Mouse (Mus musculus): ENCODE data around the gene Samd4.
"Not testable (repeated sequence)": the region's sequence is repeated elsewhere in the genome, so short reads cannot be mapped to it uniquely, and the experiment has no call there.

The Samd4 gene

DNA sequence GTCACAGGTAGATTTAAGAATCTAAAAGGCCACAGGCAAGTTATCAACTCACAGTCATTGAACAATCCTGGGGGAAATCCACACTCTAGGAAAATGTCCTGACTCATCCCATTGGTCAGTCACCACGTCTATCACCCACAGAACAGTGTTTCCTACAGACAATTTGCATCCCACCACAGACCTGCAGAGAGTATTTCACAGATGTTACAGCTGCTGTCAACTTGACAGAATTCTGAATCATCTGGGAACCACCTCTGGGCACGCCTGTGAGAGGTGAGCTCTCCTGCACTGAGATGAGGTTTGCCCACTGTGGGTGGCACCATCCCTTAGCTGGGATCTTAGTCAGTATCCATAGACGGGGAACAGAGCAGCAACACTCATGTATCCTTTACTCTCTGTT, 224.8 kb downstream of the Samd4 start:
- DNase-seq (ENCODE audit: low spot score): no peak

DNA sequence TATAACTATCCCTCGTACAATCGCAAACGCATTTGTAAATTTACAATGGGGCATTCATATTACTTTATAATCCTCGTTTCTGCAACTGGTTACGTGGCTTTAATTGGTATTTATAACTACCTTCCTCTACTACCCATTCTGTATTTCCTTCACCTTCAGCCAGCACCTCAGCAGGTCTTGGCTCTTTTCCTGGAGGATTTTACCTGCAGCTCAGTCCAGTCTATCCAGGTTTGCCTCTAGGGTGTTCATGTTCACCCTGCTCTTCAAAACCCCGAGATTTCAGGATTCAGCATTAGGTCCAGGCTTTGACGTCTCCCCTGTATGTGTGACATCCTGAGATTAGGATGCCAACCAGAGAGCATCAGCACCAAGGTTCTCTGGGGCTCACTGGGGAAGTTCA, 227.7 kb downstream of the Samd4 start:
- DNase-seq (ENCODE audit: low spot score): not testable (repeated sequence)

DNA sequence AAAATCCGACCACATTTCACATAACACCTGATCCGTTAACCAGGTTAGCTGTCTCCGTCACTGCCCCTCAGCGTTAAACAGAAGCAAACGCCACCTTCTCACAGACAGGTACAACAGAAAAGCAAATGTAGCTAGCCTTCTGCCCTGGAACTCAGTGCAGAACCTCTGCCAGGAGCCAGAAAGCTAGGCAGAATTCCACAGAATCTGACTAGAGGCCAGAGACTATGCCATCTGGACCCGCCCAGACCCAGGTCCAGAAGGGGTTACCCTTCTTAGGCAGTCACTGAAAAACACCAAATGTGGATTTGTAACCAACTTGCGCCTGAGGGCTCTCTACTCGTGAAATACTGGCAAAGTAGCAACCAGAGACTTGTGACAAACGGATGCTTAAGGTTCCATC, 228.7 kb downstream of the Samd4 start:
- DNase-seq (ENCODE audit: low spot score): no peak

DNA sequence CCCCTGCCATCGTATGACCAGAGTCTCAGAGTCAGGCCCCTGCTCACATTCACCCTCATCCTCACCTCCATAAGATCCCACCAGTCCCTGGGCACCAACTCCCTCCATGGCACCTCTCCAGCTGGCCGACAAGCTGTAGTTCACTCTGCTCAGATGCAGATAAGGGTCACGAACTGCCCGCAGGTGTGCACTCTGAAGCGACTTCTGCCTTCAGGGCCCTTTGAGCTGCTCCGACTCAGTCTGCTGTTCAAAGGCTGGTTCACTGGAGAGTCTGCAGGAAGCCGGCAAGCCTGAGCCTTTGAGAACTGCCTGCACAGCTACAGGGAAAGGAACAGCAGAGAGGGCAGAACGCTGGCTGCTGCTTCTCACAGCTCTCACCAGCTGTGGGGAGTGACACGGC, 232.5 kb downstream of the Samd4 start:
- DNase-seq (ENCODE audit: low spot score): no peak

DNA sequence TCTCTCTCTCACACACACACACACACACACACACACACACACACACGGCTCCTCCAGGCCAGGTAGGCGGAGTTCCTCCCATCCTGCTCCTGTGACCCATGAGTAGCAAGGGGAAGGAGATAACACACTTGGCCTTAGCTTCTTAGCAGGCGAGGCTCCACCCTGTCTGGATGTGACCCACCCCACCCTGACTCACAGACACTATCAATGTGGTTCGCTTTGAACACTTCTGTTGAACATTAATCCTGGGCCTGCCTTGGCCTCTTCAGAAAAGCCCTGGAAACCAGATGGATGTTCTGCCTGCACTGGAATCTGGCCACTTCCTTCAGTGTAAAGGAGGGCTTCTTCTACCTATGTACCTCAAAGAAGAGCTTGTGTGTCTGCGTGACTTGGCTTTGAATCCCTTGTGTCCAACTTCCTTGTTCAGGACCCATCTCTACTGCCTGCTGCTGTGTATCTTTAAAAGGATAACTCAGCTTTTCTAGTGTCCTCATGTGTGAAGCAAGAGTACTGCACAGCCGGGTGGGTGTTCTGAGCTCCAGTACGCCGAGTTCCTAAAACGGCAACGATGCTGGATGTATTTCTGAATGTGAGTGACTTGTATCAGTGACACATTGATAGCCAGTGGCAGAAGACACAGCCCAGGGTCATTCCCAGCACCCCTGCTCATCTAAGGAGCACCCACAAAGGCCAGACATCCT, 233.6 kb downstream of the Samd4 start:
- no peak for DNase-seq (ENCODE audit: low spot score)

DNA sequence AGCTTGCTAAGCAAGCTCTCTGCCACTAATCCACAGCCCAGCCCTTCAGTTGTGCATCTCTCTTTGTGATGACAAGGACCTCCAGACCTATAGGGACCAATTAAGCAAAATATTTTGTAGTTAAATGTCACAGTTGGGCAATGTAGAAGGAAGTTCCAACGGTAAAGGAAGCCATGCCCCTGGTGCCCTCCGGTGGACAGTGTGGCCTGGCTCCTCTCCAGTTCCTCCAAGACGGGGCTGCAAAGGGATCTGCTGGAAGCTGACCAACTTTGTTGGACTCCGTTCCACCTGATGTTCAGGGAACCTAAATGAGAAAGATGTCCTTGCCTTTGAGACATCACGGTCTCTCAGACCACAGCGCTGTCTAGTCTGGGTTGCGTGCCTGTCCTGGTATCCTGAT, 234.9 kb downstream of the Samd4 start:
- DNase-seq (ENCODE audit: low spot score): no peak

DNA sequence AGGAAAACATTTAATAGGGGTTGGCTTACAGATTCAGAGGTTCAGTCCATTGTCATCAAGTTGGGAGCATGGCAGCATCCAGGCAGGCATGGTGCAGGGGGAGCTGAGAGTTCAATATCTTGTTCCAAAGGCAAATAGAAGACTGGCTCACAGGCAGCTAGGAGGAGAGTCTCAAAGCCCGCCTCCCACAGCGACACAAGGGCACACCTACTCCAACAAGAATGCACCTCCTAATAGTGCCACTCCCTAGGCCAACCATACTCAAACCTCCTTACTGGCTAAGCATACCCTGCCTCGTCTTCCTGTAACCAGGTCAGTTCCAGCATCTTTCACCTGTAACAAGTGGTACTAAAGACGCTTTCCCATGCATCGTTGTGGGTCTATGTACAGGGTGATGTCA, 245.3 kb downstream of the Samd4 start:
- DNase-seq (ENCODE audit: low spot score): no peak

DNA sequence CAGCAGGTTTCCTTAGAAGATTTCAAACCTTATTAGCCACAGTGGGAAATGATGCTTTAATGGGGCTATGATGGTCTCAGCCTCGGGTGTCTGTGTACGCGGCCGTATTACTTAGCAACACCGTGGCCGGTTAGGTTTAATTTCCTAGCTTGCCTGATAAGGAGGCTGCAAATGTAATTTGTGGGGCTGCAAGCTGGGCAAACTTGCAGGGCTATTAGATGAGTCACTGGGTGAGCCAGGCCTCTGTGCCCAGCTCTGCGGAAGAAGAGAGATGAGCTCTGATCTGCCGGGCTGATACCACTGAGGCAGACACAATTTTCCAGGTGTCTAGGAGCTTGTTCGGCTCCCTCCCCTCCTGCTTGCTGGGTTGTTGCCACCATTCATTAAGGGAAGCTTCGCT, 251.3 kb downstream of the Samd4 start:
- no peak for DNase-seq (ENCODE audit: low spot score)

DNA sequence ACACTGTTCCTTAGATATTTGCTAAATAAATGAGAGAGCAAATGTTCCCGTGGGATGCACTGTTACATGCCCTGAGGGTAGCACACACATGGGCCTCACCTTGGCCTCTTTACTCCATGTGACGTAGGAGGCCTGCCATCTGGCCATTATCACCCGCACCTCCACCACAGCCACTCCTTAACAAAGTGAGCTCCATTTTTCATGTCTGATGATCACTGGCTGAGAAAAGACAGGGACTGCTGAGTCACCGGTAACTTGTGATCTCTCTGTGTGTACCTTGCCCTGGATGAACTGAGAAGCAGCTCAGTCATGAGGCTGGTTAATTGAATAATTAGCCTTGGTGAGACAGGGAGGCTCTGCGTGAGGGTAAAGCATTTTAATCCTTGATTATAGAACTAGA, 254.0 kb downstream of the Samd4 start:
- no peak for DNase-seq (ENCODE audit: low spot score)

DNA sequence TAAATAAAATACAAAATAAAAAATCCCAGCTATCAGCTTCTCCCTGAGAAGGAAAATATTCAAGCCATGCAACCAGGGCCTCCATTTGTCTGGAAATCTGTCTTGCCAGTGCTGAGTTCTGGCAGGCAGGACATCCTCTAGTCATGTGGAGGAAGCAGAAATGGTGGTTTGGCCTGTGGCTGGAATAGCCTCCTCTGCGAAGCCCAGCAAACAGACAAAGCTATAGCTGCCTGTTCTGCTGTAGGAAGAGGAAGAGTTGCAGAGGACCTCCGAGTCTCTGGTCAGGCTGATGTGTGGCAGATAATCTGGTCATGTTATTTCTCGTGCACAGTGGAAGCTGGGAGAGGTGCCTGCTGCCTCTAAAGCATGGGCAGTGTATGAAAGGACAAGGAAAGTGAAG, 256.2 kb downstream of the Samd4 start:
- no peak for DNase-seq (ENCODE audit: low spot score)

DNA sequence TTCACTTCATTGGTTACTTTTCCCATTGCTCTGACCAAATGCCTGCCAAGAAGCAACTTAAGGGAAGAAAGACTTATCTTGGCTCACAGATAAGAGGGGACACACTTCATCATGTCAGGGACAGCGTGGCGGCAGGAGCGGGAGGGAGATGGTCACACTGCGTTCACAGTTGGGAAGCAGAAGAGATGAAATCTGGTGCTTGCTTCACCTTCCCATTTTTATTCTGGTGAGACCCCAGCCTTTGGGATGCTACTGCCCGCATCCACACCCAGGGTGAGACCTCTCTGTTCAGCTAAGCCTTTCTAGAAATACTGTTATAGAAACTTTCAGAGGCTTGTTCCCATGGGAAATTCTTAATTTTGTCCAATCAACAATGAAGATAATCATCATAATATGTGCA, 261.7 kb downstream of the Samd4 start:
- no peak for DNase-seq (ENCODE audit: low spot score)

DNA sequence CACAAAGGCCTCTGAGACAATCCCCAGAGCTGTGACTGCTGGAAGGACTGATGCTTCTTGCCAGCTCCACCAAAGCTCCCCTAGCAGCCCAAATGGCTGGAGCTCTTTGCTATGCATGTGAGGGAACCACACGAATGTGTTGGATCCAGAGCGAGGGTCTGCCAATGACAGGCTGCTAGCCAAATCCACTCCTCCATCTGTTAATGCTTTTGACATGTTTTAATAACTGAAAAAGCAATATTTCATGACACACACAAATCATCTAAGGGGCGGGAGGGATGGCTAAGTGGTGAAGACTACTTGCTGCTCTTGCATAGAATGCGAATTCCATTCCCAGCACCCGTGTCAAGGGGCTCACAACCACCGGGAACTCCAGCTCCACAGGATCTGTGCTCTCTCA, 268.7 kb downstream of the Samd4 start:
- DNase-seq (ENCODE audit: low spot score): no peak

DNA sequence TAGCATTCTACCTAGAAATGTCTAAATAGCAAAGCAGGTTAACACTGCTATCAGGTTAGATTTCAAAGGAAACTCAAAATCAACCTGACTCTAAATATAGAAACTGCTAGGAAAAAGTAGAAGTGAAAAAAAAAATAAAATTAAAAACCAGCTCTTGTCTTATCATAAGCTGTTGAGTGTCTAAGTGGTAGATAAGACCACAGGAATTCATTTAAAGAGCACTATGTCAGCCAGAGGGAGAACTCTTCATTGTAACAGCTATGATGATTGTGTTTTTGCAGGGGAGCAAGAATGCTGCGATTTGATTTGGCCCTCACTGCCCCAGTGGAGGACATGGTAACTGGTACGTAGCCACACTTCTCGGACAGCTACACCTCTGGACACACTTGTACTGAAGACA, 271.6 kb downstream of the Samd4 start:
- no peak for DNase-seq (ENCODE audit: low spot score)

All from ovary, adult 18-20 months (tissue).